Mouse (Mus musculus): Measurements from ENCODE around the gene Wbp2. TPM values are rescaled to one million over a fixed set of nuclear protein-coding genes. Genes with fewer than 3 reads are reported as not detected.
A peak's percentile ranks its signal among the peaks of the same experiment; 100 is the strongest.

Gene Wbp2
- polyA plus RNA-seq, 1 experiment: 156 TPM

- no peak overlapping the region for H3K4me2 ChIP-seq (ENCODE audit: low read depth)
- no peak overlapping the region for H3K4me3 ChIP-seq
- no peaks in the 10 kb centered on the region for H3K79me2 ChIP-seq (ENCODE audit: control insufficient read depth, insufficient read depth)
- peaks cover 6% of the 10 kb centered on the region for H3K36me3 ChIP-seq (ENCODE audit: control insufficient read depth, insufficient read depth)
- no peaks in the 10 kb centered on the region for H3K27me3 ChIP-seq (ENCODE audit: control insufficient read depth, insufficient read depth, insufficient read length)
- TF ChIP-seq E2F4 (IDR thresholded peaks at IDR 0.05; ENCODE audit: insufficient read depth) (no peak), POLR2A (IDR thresholded peaks at IDR 0.05; ENCODE audit: insufficient read length, low read depth) (peak; percentile 18), POLR2AphosphoS2 (IDR thresholded peaks at IDR 0.05; ENCODE audit: insufficient read length, low read depth) (peak; percentile 71)
- H3ac ChIP-seq (ENCODE audit: control insufficient read depth, insufficient read length): no peak overlapping the region
These were observed 23.2 kb downstream of the Wbp2 start for GRCm38 (mm10) chr11:116063562-116063961.

GRCm38 (mm10) chr11:116062521-116062920 lies 24.3 kb downstream of the Wbp2 start:
- no peak overlapping the region for H3ac ChIP-seq (ENCODE audit: control insufficient read depth, insufficient read length)
- H3K4me2 ChIP-seq (ENCODE audit: low read depth): no peak overlapping the region
- no peaks in the 10 kb centered on the region for H3K79me2 ChIP-seq (ENCODE audit: control insufficient read depth, insufficient read depth)
- no peak overlapping the region for H3K4me3 ChIP-seq
- H3K27me3 ChIP-seq (ENCODE audit: control insufficient read depth, insufficient read depth, insufficient read length): no peaks in the 10 kb centered on the region
- H3K36me3 ChIP-seq (ENCODE audit: control insufficient read depth, insufficient read depth): peaks cover 10% of the 10 kb centered on the region
- no peak for TF ChIP-seq USF1 (IDR thresholded peaks at IDR 0.05; ENCODE audit: low read depth)
- TF ChIP-seq POLR2AphosphoS2 (IDR thresholded peaks at IDR 0.05; ENCODE audit: insufficient read length, low read depth): no peak
- TF ChIP-seq REST (IDR thresholded peaks at IDR 0.05; ENCODE audit: insufficient read depth, insufficient read length): no peak
- no peak for TF ChIP-seq MYOG (IDR thresholded peaks at IDR 0.05; ENCODE audit: control insufficient read depth in 1 of 3, insufficient read depth in 1 of 3, insufficient read length in 2 of 3, low read depth in 2 of 3)
- no peak for TF ChIP-seq TCF3 (IDR thresholded peaks at IDR 0.05; ENCODE audit: insufficient read length, low read depth)
- no peak for TF ChIP-seq MAX (IDR thresholded peaks at IDR 0.05; ENCODE audit: low read depth)
- TF ChIP-seq CEBPB (IDR thresholded peaks at IDR 0.05; ENCODE audit: insufficient read depth, poor library complexity, severe bottlenecking): no peak
- TF ChIP-seq SRF (IDR thresholded peaks at IDR 0.05; ENCODE audit: control insufficient read depth, insufficient read length, low read depth): no peak
- no peak for TF ChIP-seq TCF12 (IDR thresholded peaks at IDR 0.05; ENCODE audit: insufficient read depth, poor library complexity, severe bottlenecking)
- no peak for TF ChIP-seq E2F4 (IDR thresholded peaks at IDR 0.05; ENCODE audit: insufficient read depth)
- no peak for TF ChIP-seq MYOD1 (IDR thresholded peaks at IDR 0.05; ENCODE audit: control insufficient read depth in 1 of 3, insufficient read length in 2 of 3, low read depth in 2 of 3)
- TF ChIP-seq POLR2A (IDR thresholded peaks at IDR 0.05; ENCODE audit: insufficient read length, low read depth): no peak

- H3K4me2 ChIP-seq (ENCODE audit: low read depth): no peak overlapping the region
- H3K27me3 ChIP-seq (ENCODE audit: control insufficient read depth, insufficient read depth, insufficient read length): no peaks in the 10 kb centered on the region
- H3ac ChIP-seq (ENCODE audit: control insufficient read depth, insufficient read length): no peak overlapping the region
- no peaks in the 10 kb centered on the region for H3K79me2 ChIP-seq (ENCODE audit: control insufficient read depth, insufficient read depth)
- no peak overlapping the region for H3K4me3 ChIP-seq
- TF ChIP-seq CEBPB (IDR thresholded peaks at IDR 0.05; ENCODE audit: insufficient read depth, poor library complexity, severe bottlenecking) (no peak), POLR2AphosphoS2 (IDR thresholded peaks at IDR 0.05; ENCODE audit: insufficient read length, low read depth) (peak; percentile 64), MYOD1 (IDR thresholded peaks at IDR 0.05; ENCODE audit: control insufficient read depth in 1 of 3, insufficient read length in 2 of 3, low read depth in 2 of 3) (no peak)
- peaks cover 10% of the 10 kb centered on the region for H3K36me3 ChIP-seq (ENCODE audit: control insufficient read depth, insufficient read depth)
These were observed 25.0 kb downstream of the Wbp2 start for GRCm38 (mm10) chr11:116061641-116062415.

GRCm38 (mm10) chr11:116060596-116060995 lies 26.2 kb downstream of the Wbp2 start:
- H3K4me2 ChIP-seq (ENCODE audit: low read depth): no peak overlapping the region
- no peaks in the 10 kb centered on the region for H3K79me2 ChIP-seq (ENCODE audit: control insufficient read depth, insufficient read depth)
- H3K36me3 ChIP-seq (ENCODE audit: control insufficient read depth, insufficient read depth): peaks cover 10% of the 10 kb centered on the region
- H3ac ChIP-seq (ENCODE audit: control insufficient read depth, insufficient read length): no peak overlapping the region
- H3K27me3 ChIP-seq (ENCODE audit: control insufficient read depth, insufficient read depth, insufficient read length): no peaks in the 10 kb centered on the region
- H3K4me3 ChIP-seq: no peak overlapping the region
- TF ChIP-seq POLR2AphosphoS2 (IDR thresholded peaks at IDR 0.05; ENCODE audit: insufficient read length, low read depth) (peak; percentile 48), MAX (IDR thresholded peaks at IDR 0.05; ENCODE audit: low read depth) (no peak)

GRCm38 (mm10) chr11:116059691-116060025 lies 27.1 kb downstream of the Wbp2 start:
- Histone ChIP-seq H3K27me3 (ENCODE audit: control insufficient read depth, insufficient read depth, insufficient read length) (no peaks in the 10 kb centered on the region), H3K4me3 (no peak overlapping the region)
- TF ChIP-seq MYOG (IDR thresholded peaks at IDR 0.05; ENCODE audit: control insufficient read depth in 1 of 3, insufficient read depth in 1 of 3, insufficient read length in 2 of 3, low read depth in 2 of 3): no peak
- no peak for TF ChIP-seq TCF3 (IDR thresholded peaks at IDR 0.05; ENCODE audit: insufficient read length, low read depth)
- no peak for TF ChIP-seq REST (IDR thresholded peaks at IDR 0.05; ENCODE audit: insufficient read depth, insufficient read length)
- TF ChIP-seq POLR2AphosphoS2 (IDR thresholded peaks at IDR 0.05; ENCODE audit: insufficient read length, low read depth): peak; percentile 49

More at GRCm38 (mm10) chr11:116059691-116060025, 27.1 kb downstream of the Wbp2 start:
- no peak overlapping the region for H3K4me2 ChIP-seq (ENCODE audit: low read depth)
- H3ac ChIP-seq (ENCODE audit: control insufficient read depth, insufficient read length): no peak overlapping the region
- peaks cover 10% of the 10 kb centered on the region for H3K36me3 ChIP-seq (ENCODE audit: control insufficient read depth, insufficient read depth)
- no peaks in the 10 kb centered on the region for H3K79me2 ChIP-seq (ENCODE audit: control insufficient read depth, insufficient read depth)

Measured in myocyte (in vitro differentiated cells).